Mouse (Mus musculus) lung, embryonic 16.5 days (tissue): ENCODE measurements around the gene Zc3h12d. TPM values are rescaled to one million over a fixed set of nuclear protein-coding genes. Genes with fewer than 3 reads are reported as not detected.

Experiments
- ATAC-seq: fragments of 200-750 bp; cut with Nextera tagmentation; 2 replicates; pipeline ENCODE4 v1.8.0; 2017; ENCODE audit warnings: low read depth, mild to moderate bottlenecking, moderate library complexity
- H3K27ac ChIP-seq: fragments of 300-500 bp; sonication (generic); 2 replicates; pipeline ENCODE4 v1.5.1; 2014; ENCODE audit warnings: mild to moderate bottlenecking, control low read depth, low read length
- H3K27me3 ChIP-seq: fragments of 300-500 bp; sonication (generic); 2 replicates; pipeline ENCODE4 v1.6.1; 2014; ENCODE audit warnings: low read depth, low read length, mixed read lengths; ENCODE audit not compliant: control insufficient read depth, insufficient read depth
- H3K36me3 ChIP-seq: fragments of 300-500 bp; sonication (generic); 2 replicates; pipeline ENCODE4 v1.6.1; 2014; ENCODE audit warnings: low read length; ENCODE audit not compliant: control insufficient read depth, insufficient read depth
- H3K4me1 ChIP-seq: fragments of 300-500 bp; sonication (generic); replicated peaks from 2 replicates; pipeline ENCODE4 v1.6.1; 2014; ENCODE audit warnings: low read length, mixed read lengths; ENCODE audit not compliant: control insufficient read depth, insufficient read depth
- H3K4me2 ChIP-seq: fragments of 300-500 bp; sonication (generic); 2 replicates; pipeline ENCODE4 v1.6.1; 2014; ENCODE audit warnings: low read depth, low read length, control low read depth
- H3K4me3 ChIP-seq: fragments of 300-500 bp; sonication (generic); 2 replicates; pipeline ENCODE4 v1.5.1; 2014; ENCODE audit warnings: mild to moderate bottlenecking, low read length, control low read depth
- H3K9ac ChIP-seq: fragments of 300-500 bp; sonication (generic); 2 replicates; pipeline ENCODE4 v1.6.1; 2014; ENCODE audit warnings: low read length, control low read depth
- H3K9me3 ChIP-seq: fragments of 300-500 bp; sonication (generic); 2 replicates; pipeline ENCODE4 v1.6.1; 2016; ENCODE audit warnings: low read length; ENCODE audit not compliant: control insufficient read depth
- WGBS: fragments of 180-500 bp; shearing (Covaris S2); extraction: QIAGEN DNeasy Blood & Tissue Kit; methylation state at CpG from one replicate; pipeline ENCODE4 v1.1.7; 2014; 5-methylcytosine and 5-hydroxymethylcytosine counted together
- polyA plus RNA-seq: library from polyadenylated mRNA; unstranded; fragments of >200 nt; fragmentation: Nextera tagmentation; extraction: Ambion mirVana; gene quantifications from 2 replicates; pipeline ENCODE4 v1.2.1, GENCODE M21; 2015

Gene Zc3h12d
- polyA plus RNA-seq, result 0.06 and 0.13 TPM in 2 replicates

DNA sequence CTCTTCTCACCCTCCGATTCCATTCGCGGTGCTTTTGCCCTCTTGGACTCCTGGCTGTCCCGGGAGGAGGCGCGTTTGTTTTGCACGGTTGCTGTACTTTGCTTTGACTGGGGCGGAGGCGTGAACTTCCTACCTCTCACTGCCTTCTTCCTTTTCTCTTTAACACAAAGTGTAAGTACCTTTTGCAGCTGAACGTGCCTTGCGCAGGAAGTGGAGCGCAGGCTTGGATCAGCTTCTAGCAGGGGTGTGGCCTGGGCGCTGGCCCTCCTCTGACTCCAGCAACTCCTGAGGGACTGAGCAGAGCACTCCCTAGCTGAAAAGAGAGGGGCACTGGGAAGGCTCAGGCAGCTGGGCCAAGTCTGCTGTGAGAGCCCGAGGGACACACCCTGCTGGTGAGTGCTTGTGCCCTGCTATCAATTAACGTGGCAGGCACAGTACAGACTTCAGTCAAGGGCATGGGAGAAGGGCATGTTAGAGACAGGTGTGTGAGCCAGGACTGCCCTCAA lies at the start of gene Zc3h12d:
Gene Zc3h12d (plus strand): TSS at position 300 of the 506 bp plus-strand sequence.
- Histone ChIP-seq H3K36me3 (no peaks in the 10 kb centered on the region), H3K4me3 (peak within 1 kb of the TSS; percentile 43), H3K4me2 (peak within 1 kb of the TSS; percentile 60), H3K4me1 (peaks cover 8% of the 10 kb centered on the region), H3K27ac (no peak within 1 kb of the TSS; the same call in 1 of the 2 replicates), H3K9me3 (no peaks in the 10 kb centered on the region), H3K27me3 (no peaks in the 10 kb centered on the region), H3K9ac (peak within 1 kb of the TSS; percentile 51)
- peak; percentile 92 for ATAC-seq
- WGBS, result 5% methylated on average over 15 of the region's 15 CpGs

DNA sequence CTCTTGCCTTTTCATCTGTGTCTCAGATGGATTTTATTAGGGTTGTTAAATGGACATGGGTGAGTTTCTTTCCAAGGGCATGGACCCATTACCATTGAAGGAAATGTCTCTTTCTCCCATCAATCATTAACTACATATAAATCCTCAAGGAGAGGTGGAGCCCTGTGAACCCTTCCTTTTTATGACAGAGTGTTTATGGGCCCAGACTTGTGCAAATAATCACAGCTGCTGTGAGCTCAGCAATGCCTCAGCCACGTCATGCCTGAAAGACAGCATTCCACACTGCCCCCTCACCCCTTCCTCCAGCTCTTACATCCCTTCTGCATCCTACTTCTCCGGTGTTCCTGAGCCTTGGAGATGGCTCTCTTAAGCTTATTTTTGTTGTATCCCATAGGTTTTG lies 45.0 kb upstream of the Zc3h12d start:
- Histone ChIP-seq H3K27me3 (no peaks in the 10 kb centered on the region), H3K9me3 (no peaks in the 10 kb centered on the region), H3K9ac (no peak overlapping the region), H3K4me3 (no peak overlapping the region), H3K4me2 (no peak overlapping the region), H3K4me1 (peaks cover 3% of the 10 kb centered on the region; the same call in 1 of the 2 replicates), H3K27ac (no peak overlapping the region), H3K36me3 (peaks cover 16% of the 10 kb centered on the region)
- ATAC-seq, result no peak
- WGBS, result 27% methylated on average over 2 of the region's 2 CpGs

DNA sequence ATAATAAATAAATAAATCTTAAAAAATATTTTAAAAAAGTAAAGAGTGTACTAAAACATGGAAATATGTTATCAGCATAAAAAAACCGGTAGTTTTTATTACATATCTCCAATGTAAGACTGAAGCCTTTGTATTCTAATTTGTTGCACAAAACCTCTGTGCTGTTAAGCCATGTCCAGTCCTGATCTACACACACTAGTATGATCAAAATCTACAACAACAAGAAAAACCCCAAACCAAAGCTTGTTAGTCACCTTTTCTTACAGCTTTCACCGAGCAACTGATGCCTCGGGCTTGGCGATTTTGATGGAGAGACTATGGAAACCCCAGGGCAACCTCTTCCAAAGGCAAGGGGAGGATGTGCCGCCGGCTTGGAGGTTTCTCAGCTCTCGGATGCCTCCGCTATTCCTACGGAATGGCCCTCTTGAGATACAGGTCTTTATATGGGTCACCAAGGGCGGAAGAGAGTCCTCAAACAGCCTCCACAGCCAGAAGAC lies 40.0 kb upstream of the Zc3h12d start:
- under 1% methylated on average over 10 of the region's 10 CpGs for WGBS

DNA sequence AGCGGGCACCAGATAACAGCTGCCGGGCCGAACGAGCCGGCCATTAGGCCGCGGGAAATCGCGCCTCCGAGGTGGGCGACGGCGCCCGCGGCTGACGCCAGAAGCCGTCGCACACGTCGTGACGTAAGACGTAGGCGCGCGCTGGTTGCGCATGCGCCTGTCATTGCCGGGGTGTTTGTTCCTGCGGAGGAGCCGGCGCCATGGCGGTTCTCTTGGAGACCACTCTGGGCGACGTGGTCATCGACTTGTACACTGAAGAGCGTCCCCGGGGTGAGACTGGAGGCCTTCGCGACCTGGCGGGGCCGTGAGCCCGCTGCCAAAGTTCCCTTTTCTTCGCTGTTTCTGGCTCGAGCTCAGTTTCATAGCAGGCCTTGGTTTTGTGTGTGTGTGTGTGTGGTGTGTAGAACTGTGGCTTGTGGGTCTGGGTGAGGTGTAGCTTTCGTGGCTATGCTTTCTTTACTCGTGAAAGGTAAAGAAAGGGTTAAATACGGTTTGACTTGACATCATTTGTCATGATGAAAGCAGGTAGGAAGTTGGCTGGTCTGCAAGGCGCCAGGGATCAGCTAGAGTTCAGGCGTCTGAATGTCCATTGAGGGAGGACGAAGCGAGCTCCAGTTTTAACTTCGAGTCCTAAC lies 39.4 kb upstream of the Zc3h12d start, which contains the start of the genes Ginm1 and Ppil4:
Gene Ginm1 (minus strand): TSS at position 74 of the 635 bp plus-strand sequence.
Gene Ppil4 (plus strand): TSS at position 141 of the 635 bp plus-strand sequence.
- WGBS, result under 1% methylated on average over 49 of the region's 52 CpGs
- Histone ChIP-seq H3K9ac (peak within 1 kb of the TSS; percentile 94), H3K4me2 (peak within 1 kb of the TSS; percentile 92), H3K27ac (peak within 1 kb of the TSS; percentile 63; the same call in 1 of the 2 replicates), H3K4me3 (peak within 1 kb of the TSS; percentile 71), H3K36me3 (peaks cover 26% of the 10 kb centered on the region), H3K4me1 (peaks cover 9% of the 10 kb centered on the region), H3K9me3 (no peaks in the 10 kb centered on the region), H3K27me3 (no peaks in the 10 kb centered on the region)
- ATAC-seq, result peak; percentile 96

More for the DNA sequence above, 40.0 kb upstream of the Zc3h12d start:
- ATAC-seq, result peak; percentile 59
- Histone ChIP-seq H3K9ac (peak overlapping the region; percentile 94), H3K27me3 (no peaks in the 10 kb centered on the region), H3K9me3 (no peaks in the 10 kb centered on the region), H3K4me1 (peaks cover 9% of the 10 kb centered on the region), H3K4me2 (peak overlapping the region; percentile 63), H3K27ac (peak overlapping the region; percentile 63; the same call in 1 of the 2 replicates), H3K4me3 (peak overlapping the region; percentile 71), H3K36me3 (peaks cover 22% of the 10 kb centered on the region)

DNA sequence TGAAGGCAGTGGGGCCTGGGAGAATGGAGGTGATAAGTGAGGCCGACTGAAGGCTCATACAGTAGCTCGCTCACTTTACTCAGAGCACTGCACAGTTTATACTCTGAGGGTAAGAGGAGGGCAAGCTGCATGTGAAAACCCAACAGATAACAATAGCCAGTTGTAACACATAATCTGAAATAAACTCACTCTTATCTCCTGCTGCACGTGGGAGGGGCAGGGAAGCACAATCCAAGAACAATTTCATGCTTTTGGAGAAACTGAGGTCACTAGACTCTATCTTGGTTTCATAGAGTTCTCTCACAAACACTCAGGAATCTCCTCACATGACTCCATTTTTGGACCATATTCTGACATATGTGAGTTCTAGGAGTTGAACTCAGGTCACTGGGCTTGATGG lies 31.0 kb upstream of the Zc3h12d start:
- 83% methylated on average over 3 of the region's 3 CpGs for WGBS
- H3K36me3 ChIP-seq, result peaks cover 40% of the 10 kb centered on the region
- H3K9ac ChIP-seq, result no peak overlapping the region
- no peak overlapping the region for H3K27ac ChIP-seq
- no peak for ATAC-seq
- H3K4me2 ChIP-seq, result no peak overlapping the region
- no peaks in the 10 kb centered on the region for H3K27me3 ChIP-seq
- H3K4me1 ChIP-seq, result no peaks in the 10 kb centered on the region
- no peaks in the 10 kb centered on the region for H3K9me3 ChIP-seq
- no peak overlapping the region for H3K4me3 ChIP-seq

DNA sequence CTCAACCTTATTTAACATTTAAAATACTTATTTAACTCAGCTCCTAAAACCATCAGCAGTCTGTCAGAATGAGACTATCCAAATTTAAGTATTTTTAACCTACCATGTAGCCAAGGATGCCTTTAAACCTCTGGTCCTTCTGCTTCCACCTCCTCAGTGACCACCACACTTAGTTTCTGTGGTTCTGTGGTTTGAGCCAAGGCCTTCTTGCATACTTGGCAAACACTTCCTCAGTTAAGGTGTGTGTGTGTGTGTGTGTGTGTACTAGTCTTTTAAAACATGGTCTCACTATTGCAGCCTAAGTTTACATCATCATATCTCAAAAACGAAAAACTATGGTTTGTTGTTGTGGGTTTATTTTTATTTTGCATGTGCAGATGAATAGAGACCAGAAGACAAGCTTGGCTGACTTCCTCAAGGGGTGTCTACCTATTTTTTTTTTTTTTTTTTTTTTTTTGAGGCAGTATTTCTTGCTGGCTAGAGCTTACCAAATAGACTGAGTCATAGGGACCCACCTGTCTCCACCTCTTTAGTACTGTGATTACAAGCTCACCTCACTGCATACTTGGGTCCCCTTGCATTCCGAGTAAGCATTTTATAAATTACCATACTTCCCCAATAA lies 29.6 kb upstream of the Zc3h12d start:
- ATAC-seq, result no peak
- Histone ChIP-seq H3K9ac (no peak overlapping the region), H3K4me1 (no peaks in the 10 kb centered on the region), H3K4me3 (no peak overlapping the region), H3K27ac (no peak overlapping the region), H3K36me3 (peaks cover 34% of the 10 kb centered on the region), H3K4me2 (no peak overlapping the region), H3K9me3 (no peaks in the 10 kb centered on the region), H3K27me3 (no peaks in the 10 kb centered on the region)
- WGBS, result 90% methylated on average over 2 of the region's 2 CpGs

DNA sequence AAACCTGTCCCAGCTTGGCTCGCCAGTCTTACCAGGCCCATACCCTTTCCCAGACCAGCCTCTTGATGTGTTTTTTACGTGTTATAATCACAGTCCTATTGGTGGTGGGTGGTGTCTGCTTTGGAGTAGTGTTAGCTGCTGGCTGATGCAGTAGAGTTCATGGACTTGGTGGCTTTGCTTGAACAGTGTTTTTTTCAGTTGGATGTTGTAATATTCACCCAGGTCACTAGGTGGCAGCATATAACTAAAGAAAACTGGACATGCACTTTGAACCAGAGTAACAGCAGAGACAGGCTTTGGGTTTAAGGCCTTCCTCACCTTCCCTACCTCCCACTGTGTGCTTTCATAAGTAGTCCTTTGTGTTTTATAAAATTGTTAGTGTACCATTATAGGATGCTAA lies 22.3 kb upstream of the Zc3h12d start:
- Histone ChIP-seq H3K9me3 (no peaks in the 10 kb centered on the region), H3K36me3 (peaks cover 25% of the 10 kb centered on the region), H3K4me1 (no peaks in the 10 kb centered on the region), H3K4me2 (no peak overlapping the region), H3K27me3 (no peaks in the 10 kb centered on the region), H3K4me3 (no peak overlapping the region), H3K27ac (no peak overlapping the region), H3K9ac (no peak overlapping the region)
- ATAC-seq, result 0 out of 2 replicates have a peak, but pooled peaks have one; percentile 20
- WGBS, result 50% methylated on average over 2 of the region's 2 CpGs

DNA sequence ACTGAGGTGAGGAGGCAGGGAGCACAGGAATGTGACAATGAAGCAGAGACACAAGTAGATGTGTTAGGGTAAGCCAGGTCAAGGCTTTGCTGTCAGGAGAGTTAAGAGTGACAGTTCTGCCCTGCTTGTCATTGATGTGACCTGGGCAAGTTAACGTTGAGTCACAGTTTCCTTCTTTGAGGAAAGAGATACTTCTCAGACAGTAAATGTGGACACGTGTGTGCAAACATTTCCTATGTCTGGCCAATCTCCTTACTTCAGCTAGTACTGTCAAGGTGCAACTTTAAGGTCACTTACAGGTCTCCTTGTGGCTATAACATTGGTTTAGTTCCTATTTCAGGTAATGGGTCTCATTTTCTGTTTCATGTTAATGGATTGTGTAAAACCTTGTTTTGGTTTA lies 15.8 kb upstream of the Zc3h12d start:
- Histone ChIP-seq H3K9me3 (no peaks in the 10 kb centered on the region), H3K4me2 (no peak overlapping the region), H3K4me3 (no peak overlapping the region), H3K27ac (no peak overlapping the region), H3K4me1 (no peaks in the 10 kb centered on the region), H3K27me3 (no peaks in the 10 kb centered on the region), H3K36me3 (peaks cover 12% of the 10 kb centered on the region), H3K9ac (no peak overlapping the region)
- 71% methylated on average over 2 of the region's 2 CpGs for WGBS
- no peak for ATAC-seq

DNA sequence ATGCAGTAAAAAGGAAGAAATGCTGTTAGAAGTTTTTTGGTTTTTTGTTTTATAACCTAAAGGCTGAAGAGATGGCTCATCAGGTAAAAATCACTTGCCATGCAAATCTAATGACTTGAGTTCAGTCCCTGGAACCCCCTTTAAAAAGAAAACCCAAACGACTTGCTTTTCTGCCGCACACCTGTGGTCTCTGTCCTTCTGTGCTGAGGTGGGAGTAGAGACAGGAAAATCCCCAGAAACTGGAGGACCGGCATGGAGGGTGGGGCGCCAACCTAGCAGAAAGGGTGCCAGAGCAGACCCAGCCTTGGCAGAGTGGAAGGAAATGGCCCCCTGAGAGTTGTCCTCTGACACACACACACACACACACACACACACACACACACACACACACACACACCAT lies 13.6 kb upstream of the Zc3h12d start:
- no peak for ATAC-seq
- H3K36me3 ChIP-seq, result peaks cover 11% of the 10 kb centered on the region

More for the DNA sequence above, 13.6 kb upstream of the Zc3h12d start:
- Histone ChIP-seq H3K4me1 (no peaks in the 10 kb centered on the region), H3K4me3 (no peak overlapping the region), H3K4me2 (no peak overlapping the region), H3K9me3 (no peaks in the 10 kb centered on the region), H3K27ac (no peak overlapping the region), H3K9ac (no peak overlapping the region), H3K27me3 (no peaks in the 10 kb centered on the region)
- 91% methylated on average over 4 of the region's 4 CpGs for WGBS
